Mouse (Mus musculus) forebrain, embryonic 10.5 days (tissue): ENCODE measurements around the gene Smarce1. TPM values are rescaled to one million over a fixed set of nuclear protein-coding genes. Genes with fewer than 3 reads are reported as not detected.

Source experiments
- DNase-seq: peaks from one replicate; pipeline ENCODE4 v3.0.0-alpha.2; 2017; ENCODE audit warnings: low spot score; ENCODE audit errors: extremely low spot score
- H3K27ac ChIP-seq: fragments of 300-500 bp; sonication (generic); 2 replicates; pipeline ENCODE4 v1.5.1; 2016; ENCODE audit warnings: mild to moderate bottlenecking
- H3K27me3 ChIP-seq: fragments of 300-500 bp; sonication (generic); 2 replicates; pipeline ENCODE4 v1.6.1; 2016; ENCODE audit warnings: mild to moderate bottlenecking; ENCODE audit not compliant: poor library complexity, severe bottlenecking
- H3K36me3 ChIP-seq: fragments of 300-500 bp; sonication (generic); replicated peaks from 2 replicates; pipeline ENCODE4 v1.6.1; 2016; ENCODE audit warnings: mild to moderate bottlenecking, moderate library complexity
- H3K4me1 ChIP-seq: fragments of 300-500 bp; sonication (generic); 2 replicates; pipeline ENCODE4 v1.6.1; 2016
- H3K4me3 ChIP-seq: fragments of 300-500 bp; sonication (generic); 2 replicates; pipeline ENCODE4 v1.5.1; 2016; ENCODE audit warnings: mild to moderate bottlenecking, moderate library complexity
- H3K9me3 ChIP-seq: fragments of 300-500 bp; sonication (generic); 2 replicates; pipeline ENCODE4 v1.6.1; 2016; ENCODE audit warnings: mild to moderate bottlenecking, moderate library complexity
- WGBS: fragments of 180-500 bp; shearing (Covaris S2); methylation state at CpG from one replicate; pipeline ENCODE4 v1.1.7; 2016; 5-methylcytosine and 5-hydroxymethylcytosine counted together
- polyA plus RNA-seq: library from polyadenylated mRNA; unstranded; fragments of >200 nt; fragmentation: Nextera tagmentation; extraction: Ambion mirVana; gene quantifications from 2 replicates; pipeline ENCODE4 v1.2.1, GENCODE M21; 2016

Smarce1 gene
- polyA plus RNA-seq, 1 experiment from 2014 or later: 322 TPM

- Histone ChIP-seq H3K4me1 (no peaks in the 10 kb centered on the region), H3K9me3 (no peaks in the 10 kb centered on the region), H3K4me3 (no peak overlapping the region), H3K36me3 (peaks cover 98% of the 10 kb centered on the region), H3K27ac (no peak overlapping the region), H3K27me3 (no peaks in the 10 kb centered on the region)
- no peak for DNase-seq
- WGBS: 96% methylated on average over 7 of the region's 7 CpGs
Observed at GRCm38 (mm10) chr11:99217248-99217986, 13.4 kb downstream of the Smarce1 start.

- Histone ChIP-seq H3K36me3 (peaks cover 100% of the 10 kb centered on the region), H3K27me3 (no peaks in the 10 kb centered on the region), H3K9me3 (no peaks in the 10 kb centered on the region), H3K4me3 (no peak overlapping the region), H3K27ac (no peak overlapping the region), H3K4me1 (no peaks in the 10 kb centered on the region)
- DNase-seq: no peak
- WGBS: 95% methylated on average over 3 of the region's 3 CpGs
Observed at GRCm38 (mm10) chr11:99216181-99216580, 14.6 kb downstream of the Smarce1 start.

GRCm38 (mm10) chr11:99212693-99213092 is 18.1 kb downstream of the Smarce1 start:
- H3K4me3 ChIP-seq: no peak overlapping the region
- H3K27ac ChIP-seq: no peak overlapping the region
- peaks cover 99% of the 10 kb centered on the region for H3K36me3 ChIP-seq
- DNase-seq: no peak
- no peaks in the 10 kb centered on the region for H3K9me3 ChIP-seq
- no peaks in the 10 kb centered on the region for H3K27me3 ChIP-seq
- WGBS: 90% methylated on average over 7 of the region's 7 CpGs
- no peaks in the 10 kb centered on the region for H3K4me1 ChIP-seq

GRCm38 (mm10) chr11:99211964-99212363 is 18.9 kb downstream of the Smarce1 start:
- H3K36me3 ChIP-seq: peaks cover 95% of the 10 kb centered on the region

GRCm38 (mm10) chr11:99208105-99208669 is 22.6 kb downstream of the Smarce1 start:
- no peak for DNase-seq
- H3K27me3 ChIP-seq: no peaks in the 10 kb centered on the region
- no peaks in the 10 kb centered on the region for H3K4me1 ChIP-seq
- no peaks in the 10 kb centered on the region for H3K9me3 ChIP-seq
- peaks cover 57% of the 10 kb centered on the region for H3K36me3 ChIP-seq
- no peak overlapping the region for H3K4me3 ChIP-seq
- WGBS: 89% methylated on average over 8 of the region's 8 CpGs
- H3K27ac ChIP-seq: no peak overlapping the region

More at GRCm38 (mm10) chr11:99211964-99212363, 18.9 kb downstream of the Smarce1 start:
- DNase-seq: no peak
- Histone ChIP-seq H3K4me3 (no peak overlapping the region), H3K27me3 (no peaks in the 10 kb centered on the region), H3K27ac (no peak overlapping the region), H3K9me3 (no peaks in the 10 kb centered on the region), H3K4me1 (no peaks in the 10 kb centered on the region)
- WGBS: 85% methylated on average over 2 of the region's 2 CpGs

GRCm38 (mm10) chr11:99207449-99207848 is 23.4 kb downstream of the Smarce1 start:
- Histone ChIP-seq H3K27ac (no peak overlapping the region), H3K4me3 (no peak overlapping the region), H3K36me3 (peaks cover 50% of the 10 kb centered on the region), H3K9me3 (no peaks in the 10 kb centered on the region), H3K27me3 (no peaks in the 10 kb centered on the region), H3K4me1 (no peaks in the 10 kb centered on the region)
- DNase-seq: no peak
- WGBS: 45% methylated on average over 2 of the region's 2 CpGs

- Histone ChIP-seq H3K4me3 (no peak overlapping the region), H3K27ac (no peak overlapping the region), H3K36me3 (peaks cover 45% of the 10 kb centered on the region), H3K27me3 (no peaks in the 10 kb centered on the region), H3K9me3 (no peaks in the 10 kb centered on the region), H3K4me1 (no peaks in the 10 kb centered on the region)
- DNase-seq: no peak
- 45% methylated on average over 2 of the region's 2 CpGs for WGBS
Observed at GRCm38 (mm10) chr11:99206954-99207353, 23.9 kb downstream of the Smarce1 start.

- Histone ChIP-seq H3K9me3 (no peaks in the 10 kb centered on the region), H3K4me3 (no peak overlapping the region), H3K27me3 (peaks cover 16% of the 10 kb centered on the region), H3K4me1 (0 out of 2 replicates have a peak, but pooled peaks cover 3% of the 10 kb centered on the region), H3K36me3 (no peaks in the 10 kb centered on the region), H3K27ac (no peak overlapping the region)
- WGBS: 27% methylated on average over 14 of the region's 14 CpGs
- peak; percentile 40 for DNase-seq
Observed at GRCm38 (mm10) chr11:99189154-99189582, 41.6 kb downstream of the Smarce1 start.

- Histone ChIP-seq H3K27me3 (peaks cover 16% of the 10 kb centered on the region), H3K4me3 (no peak overlapping the region), H3K27ac (no peak overlapping the region), H3K36me3 (no peaks in the 10 kb centered on the region), H3K9me3 (no peaks in the 10 kb centered on the region), H3K4me1 (0 out of 2 replicates have a peak, but pooled peaks cover 3% of the 10 kb centered on the region)
- WGBS: 90% methylated on average over 4 of the region's 4 CpGs
- DNase-seq: no peak
Observed at GRCm38 (mm10) chr11:99187348-99187747, 43.5 kb downstream of the Smarce1 start.

- no peak for DNase-seq
- Histone ChIP-seq H3K4me1 (0 out of 2 replicates have a peak, but pooled peaks cover 3% of the 10 kb centered on the region), H3K36me3 (no peaks in the 10 kb centered on the region), H3K9me3 (no peaks in the 10 kb centered on the region), H3K27ac (no peak overlapping the region), H3K27me3 (peaks cover 16% of the 10 kb centered on the region), H3K4me3 (no peak overlapping the region)
- 76% methylated on average over 2 of the region's 2 CpGs for WGBS
Observed at GRCm38 (mm10) chr11:99186836-99187235, 44.0 kb downstream of the Smarce1 start.

GRCm38 (mm10) chr11:99182575-99182974 is 48.2 kb downstream of the Smarce1 start:
- whole genome bisulfite sequencing: 87% methylated on average over 11 of the region's 11 CpGs
- Histone ChIP-seq H3K36me3 (no peaks in the 10 kb centered on the region), H3K4me3 (no peak overlapping the region), H3K9me3 (no peaks in the 10 kb centered on the region), H3K27me3 (0 out of 2 replicates have a peak, but pooled peaks cover 1% of the 10 kb centered on the region), H3K4me1 (no peaks in the 10 kb centered on the region), H3K27ac (no peak overlapping the region)
- DNase-seq: no peak

- no peaks in the 10 kb centered on the region for H3K36me3 ChIP-seq
- H3K4me1 ChIP-seq: no peaks in the 10 kb centered on the region
Observed at GRCm38 (mm10) chr11:99180071-99180470, 50.7 kb downstream of the Smarce1 start.

GRCm38 (mm10) chr11:99177925-99178198 is 53.0 kb downstream of the Smarce1 start:
- DNase-seq: no peak
- no peak overlapping the region for H3K27ac ChIP-seq
- WGBS: 71% methylated on average over 2 of the region's 3 CpGs
- no peaks in the 10 kb centered on the region for H3K36me3 ChIP-seq
- no peak overlapping the region for H3K4me3 ChIP-seq
- H3K27me3 ChIP-seq: no peaks in the 10 kb centered on the region
- no peaks in the 10 kb centered on the region for H3K4me1 ChIP-seq
- no peaks in the 10 kb centered on the region for H3K9me3 ChIP-seq

More at GRCm38 (mm10) chr11:99180071-99180470, 50.7 kb downstream of the Smarce1 start:
- DNase-seq: no peak
- no peak overlapping the region for H3K4me3 ChIP-seq
- no peaks in the 10 kb centered on the region for H3K27me3 ChIP-seq
- H3K27ac ChIP-seq: no peak overlapping the region
- no peaks in the 10 kb centered on the region for H3K9me3 ChIP-seq
- WGBS: 82% methylated on average over 5 of the region's 5 CpGs
